Mouse (Mus musculus): ENCODE results near the gene Mageb3. TPM values are rescaled to one million over a fixed set of nuclear protein-coding genes. Genes with fewer than 3 reads are reported as not detected.

The Mageb3 gene
- polyA plus RNA-seq, 1 experiment from 2014 or later: 0.06 TPM

Other genes starting within 250 kb of the Mageb3 start
- gene Frmd5, start 149.0 kb downstream of the Mageb3 start, polyA plus RNA-seq (2015; fragmentation: Nextera tagmentation; extraction: Ambion mirVana): 36.6 and 47.3 TPM in 2 replicates
- 11.5 and 13.6 TPM in 2 replicates for gene Casc4, start 89.1 kb downstream of the Mageb3 start, polyA plus RNA-seq (2015; fragmentation: Nextera tagmentation; extraction: Ambion mirVana)
- gene Ctdspl2, start 91 bp downstream of the Mageb3 start, polyA plus RNA-seq (2015; fragmentation: Nextera tagmentation; extraction: Ambion mirVana): 32.2 and 34.0 TPM in 2 replicates
- 9.4 and 10.2 TPM in 2 replicates for gene Eif3j1, start 72.5 kb upstream of the Mageb3 start, polyA plus RNA-seq (2015; fragmentation: Nextera tagmentation; extraction: Ambion mirVana)
- 4.7 and 5.8 TPM in 2 replicates for gene Spg11, start 162.3 kb upstream of the Mageb3 start, polyA plus RNA-seq (2015; fragmentation: Nextera tagmentation; extraction: Ambion mirVana)
- 260 and 322 TPM in 2 replicates for gene B2m, start 191.6 kb upstream of the Mageb3 start, polyA plus RNA-seq (2015; fragmentation: Nextera tagmentation; extraction: Ambion mirVana)
- gene Trim69, start 204.6 kb upstream of the Mageb3 start, polyA plus RNA-seq (2015; fragmentation: Nextera tagmentation; extraction: Ambion mirVana): not detected in 2 replicates
- 0.05 and 0.10 TPM in 2 replicates for gene Patl2, start 230.1 kb upstream of the Mageb3 start, polyA plus RNA-seq (2015; fragmentation: Nextera tagmentation; extraction: Ambion mirVana)
- not detected in 2 replicates for gene Terb2, start 230.2 kb upstream of the Mageb3 start, polyA plus RNA-seq (2015; fragmentation: Nextera tagmentation; extraction: Ambion mirVana)